Mouse (Mus musculus): ENCODE results near the gene Olfr1062. TPM values are rescaled to one million over a fixed set of nuclear protein-coding genes. Genes with fewer than 3 reads are reported as not detected.
"Not testable (repeated sequence)": the region's sequence is repeated elsewhere in the genome, so short reads cannot be mapped to it uniquely, and the experiment has no call there.

The Olfr1062 gene
- not detected in 2 replicates for polyA plus RNA-seq (2014; fragmentation: Nextera tagmentation; extraction: Ambion mirVana)

DNA sequence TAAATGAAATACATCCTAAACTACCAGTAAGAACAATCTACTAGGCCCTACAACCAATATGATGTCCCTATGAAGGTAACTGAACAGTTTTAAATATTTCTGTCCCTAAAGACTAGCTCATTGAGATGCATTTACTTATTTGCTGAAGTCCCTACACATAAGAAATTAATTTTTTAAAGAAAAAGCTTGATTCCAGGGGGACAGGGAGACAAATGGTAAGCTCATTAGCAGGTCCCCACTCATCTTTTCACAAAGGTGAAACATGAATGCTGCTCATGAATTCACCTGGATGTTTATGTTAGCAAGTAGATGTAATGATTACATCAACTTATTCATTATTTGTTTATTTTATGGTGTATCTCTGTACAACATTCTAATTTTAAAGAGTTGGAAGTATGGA is at the start of gene Olfr1062:
Gene Olfr1062 (minus strand): TSS at position 101 of the 400 bp plus-strand sequence.
- H3K36me3 ChIP-seq (ENCODE audit: control insufficient read depth, insufficient read depth, low read length); H3K9me3 ChIP-seq (ENCODE audit: control insufficient read depth, low read depth, low read length); ATAC-seq (ENCODE audit: insufficient number of reproducible peaks, insufficient read depth, low FRiP score, low read depth); H3K4me1 ChIP-seq (ENCODE audit: control insufficient read depth, insufficient read depth, low read length); H3K4me2 ChIP-seq (replicated peaks; ENCODE audit: low read depth, low read length); H3K27ac ChIP-seq (ENCODE audit: low read length); H3K27me3 ChIP-seq (ENCODE audit: control insufficient read depth, insufficient read depth, low read length); H3K4me3 ChIP-seq (ENCODE audit: low read depth, low read length); H3K9ac ChIP-seq (replicated peaks; ENCODE audit: low read depth, low read length): not testable (repeated sequence)

DNA sequence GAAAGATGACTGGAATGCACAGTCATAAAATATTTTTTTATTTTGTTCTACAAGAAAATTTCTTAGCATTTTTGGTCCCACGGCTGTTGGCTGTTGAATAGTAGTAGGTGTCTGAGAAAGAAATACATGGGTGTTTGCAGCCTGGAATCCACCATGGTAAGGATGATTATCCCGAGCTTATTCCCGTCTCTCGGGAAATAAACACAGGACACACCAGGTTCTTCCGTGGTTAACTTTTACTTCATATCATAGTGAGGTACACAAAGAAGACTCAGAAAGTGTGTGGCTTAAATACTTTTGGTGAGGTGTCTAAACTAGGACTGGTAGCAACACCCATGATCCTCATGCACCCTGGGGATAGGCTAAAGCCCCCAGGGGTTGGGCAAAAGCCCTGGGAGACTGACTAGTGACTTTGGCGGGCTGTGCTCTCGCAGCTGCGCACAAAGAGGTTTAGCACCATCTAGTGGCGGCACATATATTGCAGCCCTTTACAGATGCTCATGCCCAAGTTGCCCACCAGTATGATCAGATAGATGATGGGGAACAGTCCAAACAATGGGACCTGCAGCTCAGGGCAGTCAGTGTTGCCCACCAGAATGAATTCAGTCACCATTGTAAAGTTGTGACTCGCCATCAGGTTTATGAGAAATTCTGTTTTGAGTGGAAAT is 38.0 kb upstream of the Olfr1062 start:
- Histone ChIP-seq H3K4me1 (ENCODE audit: control insufficient read depth, insufficient read depth, low read length) (no peaks in the 10 kb centered on the region), H3K27ac (ENCODE audit: low read length) (no peak overlapping the region), H3K9ac (replicated peaks; ENCODE audit: low read depth, low read length) (no peak overlapping the region), H3K27me3 (ENCODE audit: control insufficient read depth, insufficient read depth, low read length) (no peaks in the 10 kb centered on the region), H3K36me3 (ENCODE audit: control insufficient read depth, insufficient read depth, low read length) (no peaks in the 10 kb centered on the region), H3K4me2 (replicated peaks; ENCODE audit: low read depth, low read length) (0 out of 2 replicates have a peak overlapping the region, but pooled peaks have one; percentile 14), H3K9me3 (ENCODE audit: control insufficient read depth, low read depth, low read length) (no peaks in the 10 kb centered on the region), H3K4me3 (ENCODE audit: low read depth, low read length) (no peak overlapping the region)
- WGBS, result 31% methylated on average over 10 of the region's 10 CpGs
- no peak for ATAC-seq (ENCODE audit: insufficient number of reproducible peaks, insufficient read depth, low FRiP score, low read depth)

DNA sequence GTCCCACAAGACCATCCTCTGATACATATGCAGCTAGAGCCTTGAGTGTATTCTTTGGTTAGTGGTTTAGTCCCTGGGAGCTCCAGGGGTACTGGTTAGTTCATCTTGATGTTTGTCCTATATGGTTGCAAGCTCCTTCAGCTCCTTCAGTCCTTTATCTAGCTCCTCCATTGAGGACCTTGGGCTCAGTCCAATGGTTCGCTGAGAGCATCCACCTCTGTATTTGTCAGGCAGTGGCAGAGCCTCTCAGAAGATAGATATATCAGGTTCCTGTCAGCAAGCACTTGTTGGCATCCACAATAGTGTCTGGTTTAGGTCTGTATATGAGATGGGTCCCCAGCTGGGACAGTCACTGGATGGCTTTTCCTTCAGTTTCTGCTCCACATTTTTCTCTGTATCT is 33.9 kb upstream of the Olfr1062 start:
- no peak overlapping the region for H3K4me3 ChIP-seq (ENCODE audit: low read depth, low read length)
- 78% methylated on average over 1 of the region's 1 CpGs for WGBS
- no peaks in the 10 kb centered on the region for H3K4me1 ChIP-seq (ENCODE audit: control insufficient read depth, insufficient read depth, low read length)
- H3K9me3 ChIP-seq (ENCODE audit: control insufficient read depth, low read depth, low read length), result no peaks in the 10 kb centered on the region
- no peak overlapping the region for H3K9ac ChIP-seq (replicated peaks; ENCODE audit: low read depth, low read length)
- H3K27ac ChIP-seq (ENCODE audit: low read length), result no peak overlapping the region
- no peak overlapping the region for H3K4me2 ChIP-seq (replicated peaks; ENCODE audit: low read depth, low read length)
- no peak for ATAC-seq (ENCODE audit: insufficient number of reproducible peaks, insufficient read depth, low FRiP score, low read depth)
- no peaks in the 10 kb centered on the region for H3K36me3 ChIP-seq (ENCODE audit: control insufficient read depth, insufficient read depth, low read length)
- no peaks in the 10 kb centered on the region for H3K27me3 ChIP-seq (ENCODE audit: control insufficient read depth, insufficient read depth, low read length)

DNA sequence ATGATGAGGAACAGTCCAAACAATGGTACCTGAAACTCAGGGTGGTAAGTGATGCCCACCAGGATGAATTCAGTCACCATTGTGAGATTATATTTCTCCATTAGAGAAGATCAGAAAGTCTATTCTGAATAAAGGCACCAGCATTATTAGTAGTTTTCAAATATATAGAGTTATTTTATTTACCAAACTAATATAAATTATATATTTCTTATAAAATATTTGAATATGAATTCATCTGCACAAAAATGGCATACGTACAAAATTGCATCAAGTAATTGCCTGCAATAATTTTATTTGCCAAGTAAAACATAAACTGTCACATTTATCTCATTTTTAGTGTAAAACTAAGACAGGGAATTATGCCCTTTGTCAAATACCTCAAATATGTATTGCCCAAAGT is 29.6 kb upstream of the Olfr1062 start, which contains the start of gene Olfr1066:
Gene Olfr1066 (minus strand): TSS at position 101 of the 400 bp plus-strand sequence.
- H3K27ac ChIP-seq (ENCODE audit: low read length), result no peak within 1 kb of the TSS
- no peaks in the 10 kb centered on the region for H3K27me3 ChIP-seq (ENCODE audit: control insufficient read depth, insufficient read depth, low read length)
- no peak for ATAC-seq (ENCODE audit: insufficient number of reproducible peaks, insufficient read depth, low FRiP score, low read depth)
- 89% methylated on average over 1 of the region's 1 CpGs for WGBS
- H3K4me3 ChIP-seq (ENCODE audit: low read depth, low read length), result no peak within 1 kb of the TSS
- no peaks in the 10 kb centered on the region for H3K9me3 ChIP-seq (ENCODE audit: control insufficient read depth, low read depth, low read length)
- no peak within 1 kb of the TSS for H3K4me2 ChIP-seq (replicated peaks; ENCODE audit: low read depth, low read length)
- no peaks in the 10 kb centered on the region for H3K4me1 ChIP-seq (ENCODE audit: control insufficient read depth, insufficient read depth, low read length)
- H3K36me3 ChIP-seq (ENCODE audit: control insufficient read depth, insufficient read depth, low read length), result no peaks in the 10 kb centered on the region
- no peak within 1 kb of the TSS for H3K9ac ChIP-seq (replicated peaks; ENCODE audit: low read depth, low read length)

DNA sequence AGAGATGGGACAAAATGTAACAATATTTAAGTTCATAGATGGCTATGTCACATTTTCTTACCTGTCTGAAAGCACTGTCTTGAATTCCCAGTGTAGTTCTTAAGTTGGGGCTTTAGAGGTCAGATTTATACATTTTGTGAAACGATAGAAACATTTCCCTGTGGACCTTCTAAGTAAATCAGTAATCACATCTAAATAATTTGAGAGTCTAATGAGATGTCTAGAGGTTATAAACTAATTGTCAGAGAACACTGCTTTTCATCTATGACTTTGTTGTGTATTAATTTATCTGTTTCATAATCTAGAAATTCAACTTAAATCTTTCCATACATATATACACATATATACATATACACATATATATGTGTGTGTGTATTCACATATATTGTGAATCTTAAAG is 23.9 kb upstream of the Olfr1062 start, which contains the start of gene Olfr1065:
Gene Olfr1065 (minus strand): TSS at position 101 of the 400 bp plus-strand sequence.
- H3K4me3 ChIP-seq (ENCODE audit: low read depth, low read length); ATAC-seq (ENCODE audit: insufficient number of reproducible peaks, insufficient read depth, low FRiP score, low read depth); H3K36me3 ChIP-seq (ENCODE audit: control insufficient read depth, insufficient read depth, low read length); H3K27me3 ChIP-seq (ENCODE audit: control insufficient read depth, insufficient read depth, low read length); H3K9me3 ChIP-seq (ENCODE audit: control insufficient read depth, low read depth, low read length); H3K4me2 ChIP-seq (replicated peaks; ENCODE audit: low read depth, low read length); H3K9ac ChIP-seq (replicated peaks; ENCODE audit: low read depth, low read length); H3K4me1 ChIP-seq (ENCODE audit: control insufficient read depth, insufficient read depth, low read length); H3K27ac ChIP-seq (ENCODE audit: low read length): not testable (repeated sequence)
- WGBS, result no CpG with 5 or more reads among the region's 1 CpGs

DNA sequence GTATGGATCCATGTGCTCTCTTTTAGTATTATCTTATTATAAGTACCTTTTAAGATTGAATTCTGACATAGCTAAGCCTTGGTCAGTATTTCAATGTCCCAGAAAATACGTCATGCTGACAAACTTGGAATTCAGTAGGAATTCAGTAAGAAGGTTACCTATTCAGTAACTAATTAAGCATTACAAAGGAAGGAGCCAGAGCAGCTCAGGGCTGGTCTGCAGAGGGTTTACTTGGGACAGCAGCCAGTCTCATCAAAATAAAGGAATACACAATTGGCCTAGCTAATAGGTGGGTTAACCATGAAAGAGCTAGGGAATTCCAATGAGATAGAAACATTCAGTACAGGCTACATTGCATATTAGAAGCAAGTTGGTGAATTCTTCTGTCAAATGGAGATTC is 15.6 kb upstream of the Olfr1062 start:
- not testable (repeated sequence) for H3K27me3 ChIP-seq (ENCODE audit: control insufficient read depth, insufficient read depth, low read length); ATAC-seq (ENCODE audit: insufficient number of reproducible peaks, insufficient read depth, low FRiP score, low read depth); H3K4me2 ChIP-seq (replicated peaks; ENCODE audit: low read depth, low read length); H3K27ac ChIP-seq (ENCODE audit: low read length); H3K9ac ChIP-seq (replicated peaks; ENCODE audit: low read depth, low read length); H3K9me3 ChIP-seq (ENCODE audit: control insufficient read depth, low read depth, low read length); H3K4me1 ChIP-seq (ENCODE audit: control insufficient read depth, insufficient read depth, low read length); H3K4me3 ChIP-seq (ENCODE audit: low read depth, low read length); H3K36me3 ChIP-seq (ENCODE audit: control insufficient read depth, insufficient read depth, low read length)
- 70% methylated on average over 1 of the region's 1 CpGs for WGBS

DNA sequence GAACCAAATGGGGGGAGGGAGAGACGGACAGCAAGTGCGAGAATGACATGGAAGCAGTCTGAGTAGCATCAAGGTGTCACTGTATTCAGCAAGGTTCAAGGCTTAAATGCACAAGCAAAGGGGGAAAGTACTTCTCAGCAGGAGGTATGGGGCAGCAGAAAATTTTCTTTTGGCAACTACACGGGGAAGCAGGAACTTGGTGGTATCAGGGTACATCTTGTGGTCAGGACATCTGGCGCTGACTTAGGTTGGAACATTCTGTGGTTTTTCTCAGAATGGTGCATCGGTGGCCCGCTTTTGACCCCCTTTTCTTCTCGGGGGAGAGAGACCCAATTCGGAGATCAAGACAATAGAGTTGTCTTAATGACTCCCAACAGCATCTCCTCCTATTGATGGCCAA is 2.0 kb upstream of the Olfr1062 start:
- not testable (repeated sequence) for H3K4me3 ChIP-seq (ENCODE audit: low read depth, low read length); H3K36me3 ChIP-seq (ENCODE audit: control insufficient read depth, insufficient read depth, low read length); H3K27ac ChIP-seq (ENCODE audit: low read length); H3K9ac ChIP-seq (replicated peaks; ENCODE audit: low read depth, low read length); H3K9me3 ChIP-seq (ENCODE audit: control insufficient read depth, low read depth, low read length); H3K4me1 ChIP-seq (ENCODE audit: control insufficient read depth, insufficient read depth, low read length); H3K4me2 ChIP-seq (replicated peaks; ENCODE audit: low read depth, low read length); ATAC-seq (ENCODE audit: insufficient number of reproducible peaks, insufficient read depth, low FRiP score, low read depth); H3K27me3 ChIP-seq (ENCODE audit: control insufficient read depth, insufficient read depth, low read length)
- 86% methylated on average over 8 of the region's 8 CpGs for WGBS

DNA sequence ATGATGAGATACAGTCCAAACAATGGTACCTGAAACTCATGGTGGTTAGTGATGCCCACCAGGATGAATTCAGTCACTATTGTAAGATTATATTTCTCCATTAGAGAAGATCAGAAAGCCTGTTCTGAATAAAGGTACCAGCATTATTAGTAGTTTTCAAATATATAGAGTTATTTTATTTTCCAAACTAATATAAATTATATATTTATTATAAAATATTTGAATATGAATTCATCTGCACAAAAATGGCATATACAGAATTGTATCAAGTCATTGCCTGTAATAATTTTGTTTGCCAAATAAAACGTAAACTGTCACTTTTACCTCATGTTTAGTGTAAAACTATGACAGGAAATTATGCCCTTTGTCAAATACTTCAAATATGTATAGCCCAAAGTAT is 12.6 kb downstream of the Olfr1062 start, which contains the start of gene Olfr1061:
Gene Olfr1061 (minus strand): TSS at position 101 of the 400 bp plus-strand sequence.
- no peak within 1 kb of the TSS for H3K9ac ChIP-seq (replicated peaks; ENCODE audit: low read depth, low read length)
- H3K4me1 ChIP-seq (ENCODE audit: control insufficient read depth, insufficient read depth, low read length), result no peaks in the 10 kb centered on the region
- WGBS, result 80% methylated on average over 1 of the region's 1 CpGs
- ATAC-seq (ENCODE audit: insufficient number of reproducible peaks, insufficient read depth, low FRiP score, low read depth), result no peak
- H3K36me3 ChIP-seq (ENCODE audit: control insufficient read depth, insufficient read depth, low read length), result no peaks in the 10 kb centered on the region
- H3K9me3 ChIP-seq (ENCODE audit: control insufficient read depth, low read depth, low read length), result no peaks in the 10 kb centered on the region
- no peak within 1 kb of the TSS for H3K27ac ChIP-seq (ENCODE audit: low read length)
- H3K4me3 ChIP-seq (ENCODE audit: low read depth, low read length), result no peak within 1 kb of the TSS
- H3K27me3 ChIP-seq (ENCODE audit: control insufficient read depth, insufficient read depth, low read length), result no peaks in the 10 kb centered on the region
- no peak within 1 kb of the TSS for H3K4me2 ChIP-seq (replicated peaks; ENCODE audit: low read depth, low read length)

DNA sequence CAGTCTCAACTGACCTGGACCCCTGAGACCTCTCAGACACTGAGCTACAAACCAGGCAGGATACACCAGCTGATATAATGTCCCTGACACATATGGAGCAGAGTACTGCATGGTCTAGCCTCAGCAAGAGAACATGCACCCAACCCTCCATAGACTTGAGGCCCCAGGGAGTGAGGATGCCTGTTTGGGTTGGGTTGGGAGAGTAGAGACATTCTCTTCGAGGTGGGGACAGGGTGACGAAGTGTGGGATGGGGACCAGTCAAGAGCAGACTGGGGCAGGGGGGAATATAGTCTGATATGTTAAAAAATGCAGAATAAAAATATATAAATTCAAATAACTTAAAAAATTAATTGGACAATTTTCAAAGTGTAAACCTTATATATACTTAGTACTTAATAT is 31.4 kb downstream of the Olfr1062 start:
- no peak for ATAC-seq (ENCODE audit: insufficient number of reproducible peaks, insufficient read depth, low FRiP score, low read depth)
- Histone ChIP-seq H3K36me3 (ENCODE audit: control insufficient read depth, insufficient read depth, low read length) (no peaks in the 10 kb centered on the region), H3K4me2 (replicated peaks; ENCODE audit: low read depth, low read length) (no peak overlapping the region), H3K4me1 (ENCODE audit: control insufficient read depth, insufficient read depth, low read length) (no peaks in the 10 kb centered on the region), H3K9ac (replicated peaks; ENCODE audit: low read depth, low read length) (no peak overlapping the region), H3K27ac (ENCODE audit: low read length) (no peak overlapping the region), H3K4me3 (ENCODE audit: low read depth, low read length) (no peak overlapping the region), H3K27me3 (ENCODE audit: control insufficient read depth, insufficient read depth, low read length) (no peaks in the 10 kb centered on the region), H3K9me3 (ENCODE audit: control insufficient read depth, low read depth, low read length) (no peaks in the 10 kb centered on the region)
- WGBS, result 85% methylated on average over 2 of the region's 2 CpGs

All from stomach, embryonic 14.5 days (tissue).